Mouse (Mus musculus) kidney, adult 9 months (tissue): Measurements from ENCODE around the gene Mknk2.
"Not testable (repeated sequence)": the region's sequence is repeated elsewhere in the genome, so short reads cannot be mapped to it uniquely, and the experiment has no call there.

Experiments
- DNase-seq: peaks from one replicate; pipeline ENCODE4 v3.0.0; 2022

The Mknk2 gene

GRCm38 (mm10) chr10:80649910-80650309 is 28.0 kb downstream of the Mknk2 start:
- not testable (repeated sequence) for DNase-seq

GRCm38 (mm10) chr10:80646936-80647335 is 31.0 kb downstream of the Mknk2 start:
- peak; percentile 13 for DNase-seq

GRCm38 (mm10) chr10:80635345-80635744 is 42.6 kb downstream of the Mknk2 start:
- DNase-seq = peak; percentile 80

- DNase-seq = no peak
These were observed 49.0 kb downstream of the Mknk2 start for GRCm38 (mm10) chr10:80628925-80629324.

- DNase-seq = no peak
These were observed 50.2 kb downstream of the Mknk2 start for GRCm38 (mm10) chr10:80627685-80628084.

GRCm38 (mm10) chr10:80625764-80626163 is 52.1 kb downstream of the Mknk2 start:
- no peak for DNase-seq

GRCm38 (mm10) chr10:80623457-80624191 is 54.3 kb downstream of the Mknk2 start:
- peak; percentile 72 for DNase-seq

GRCm38 (mm10) chr10:80622661-80623456 is 55.1 kb downstream of the Mknk2 start, which contains the start of gene Csnk1g2:
Csnk1g2 (plus strand) TSS chr10:80622838.
- DNase-seq = peak; percentile 68

- DNase-seq = peak; percentile 100
These were observed 55.8 kb downstream of the Mknk2 start for GRCm38 (mm10) chr10:80621940-80622660.

- DNase-seq = no peak
These were observed 56.3 kb downstream of the Mknk2 start for GRCm38 (mm10) chr10:80621690-80621939.

GRCm38 (mm10) chr10:80620796-80621689 is 56.9 kb downstream of the Mknk2 start:
- DNase-seq = no peak

- no peak for DNase-seq
These were observed 57.5 kb downstream of the Mknk2 start for GRCm38 (mm10) chr10:80620365-80620764.

- no peak for DNase-seq
These were observed 58.3 kb downstream of the Mknk2 start for GRCm38 (mm10) chr10:80619465-80620244.

- peak; percentile 69 for DNase-seq
These were observed 59.7 kb downstream of the Mknk2 start for GRCm38 (mm10) chr10:80618181-80618580.
